Mouse (Mus musculus) limb, embryonic 13.5 days (tissue): Measurements from ENCODE around the gene Ptgir. TPM values are rescaled to one million over a fixed set of nuclear protein-coding genes. Genes with fewer than 3 reads are reported as not detected.

ENCODE experiments used
- ATAC-seq: fragments of 200-750 bp; cut with Nextera tagmentation; 2 replicates; pipeline ENCODE4 v1.8.0; 2017; ENCODE audit warnings: low read depth, moderate number of reproducible peaks, moderate TSS enrichment; ENCODE audit not compliant: low FRiP score
- H3K27ac ChIP-seq: fragments of 300-500 bp; sonication (generic); 2 replicates; pipeline ENCODE4 v1.5.1; 2015; ENCODE audit warnings: inconsistent platforms, mild to moderate bottlenecking, moderate library complexity
- H3K27me3 ChIP-seq: fragments of 300-500 bp; sonication (generic); 2 replicates; pipeline ENCODE4 v1.6.1; 2015; ENCODE audit warnings: mild to moderate bottlenecking, inconsistent platforms
- H3K36me3 ChIP-seq: fragments of 300-500 bp; sonication (generic); 2 replicates; pipeline ENCODE4 v1.6.1; 2015; ENCODE audit warnings: inconsistent platforms, mild to moderate bottlenecking, moderate library complexity
- H3K4me1 ChIP-seq: fragments of 300-500 bp; sonication (generic); 2 replicates; pipeline ENCODE4 v1.6.1; 2015; ENCODE audit warnings: inconsistent platforms
- H3K4me2 ChIP-seq: fragments of 300-500 bp; sonication (generic); replicated peaks from 2 replicates; pipeline ENCODE4 v1.6.1; 2015; ENCODE audit warnings: inconsistent platforms, mild to moderate bottlenecking, moderate library complexity
- H3K4me3 ChIP-seq: fragments of 300-500 bp; sonication (generic); 2 replicates; pipeline ENCODE4 v1.5.1; 2015; ENCODE audit warnings: moderate library complexity, mild to moderate bottlenecking, inconsistent platforms
- H3K9ac ChIP-seq: fragments of 300-500 bp; sonication (generic); 2 replicates; pipeline ENCODE4 v1.6.1; 2015; ENCODE audit warnings: mild to moderate bottlenecking, inconsistent platforms
- H3K9me3 ChIP-seq: fragments of 300-500 bp; sonication (generic); 2 replicates; pipeline ENCODE4 v1.6.1; 2016; ENCODE audit warnings: inconsistent platforms
- WGBS: fragments of 180-500 bp; shearing (Covaris S2); methylation state at CpG from one replicate; pipeline ENCODE4 v1.1.7; 2015; 5-methylcytosine and 5-hydroxymethylcytosine counted together
- polyA plus RNA-seq: library from polyadenylated mRNA; unstranded; fragments of >200 nt; fragmentation: Nextera tagmentation; extraction: Ambion mirVana; gene quantifications from 2 replicates; pipeline ENCODE4 v1.2.1, GENCODE M21; 2015

Gene Ptgir
- polyA plus RNA-seq, 1 experiment from 2014 or later = 2.0 TPM

DNA sequence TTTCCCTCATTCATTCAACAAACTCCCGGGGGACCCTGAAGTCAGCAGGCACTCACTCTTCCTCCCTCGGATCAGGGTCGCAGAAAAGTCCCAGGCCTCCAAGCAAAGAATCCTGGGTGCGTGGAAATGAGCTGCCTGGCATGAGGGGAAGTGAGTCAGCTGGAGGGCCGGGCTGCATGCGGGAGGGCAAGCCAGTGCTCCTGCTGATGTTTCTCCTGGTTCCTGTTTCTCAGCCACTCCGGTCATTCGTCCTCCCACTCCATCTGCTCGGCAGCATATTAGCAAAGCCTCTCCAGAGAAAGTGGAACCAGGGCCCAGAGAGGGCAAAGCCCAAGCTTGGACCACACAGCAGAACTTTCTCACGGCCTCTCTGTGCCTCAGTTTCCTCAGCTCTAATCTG, 3.6 kb downstream of the Ptgir start:
- Histone ChIP-seq H3K9me3 (no peaks in the 10 kb centered on the region), H3K9ac (no peak overlapping the region; the same call in 1 of the 2 replicates), H3K27ac (no peak overlapping the region), H3K4me1 (peaks cover 54% of the 10 kb centered on the region), H3K4me2 (no peak overlapping the region), H3K4me3 (no peak overlapping the region), H3K27me3 (no peaks in the 10 kb centered on the region), H3K36me3 (peaks cover 11% of the 10 kb centered on the region)
- WGBS = 41% methylated on average over 10 of the region's 10 CpGs
- ATAC-seq = no peak

GRCm38 (mm10) chr7:16911904-16912303, 5.6 kb downstream of the Ptgir start:
- WGBS = 87% methylated on average over 3 of the region's 3 CpGs
- peaks cover 30% of the 10 kb centered on the region for H3K36me3 ChIP-seq
- H3K4me3 ChIP-seq = no peak overlapping the region
- ATAC-seq = no peak
- no peak overlapping the region for H3K9ac ChIP-seq
- no peaks in the 10 kb centered on the region for H3K27me3 ChIP-seq
- H3K9me3 ChIP-seq = no peaks in the 10 kb centered on the region
- H3K4me2 ChIP-seq = no peak overlapping the region
- no peak overlapping the region; the same call in 1 of the 2 replicates for H3K27ac ChIP-seq
- peaks cover 36% of the 10 kb centered on the region for H3K4me1 ChIP-seq

DNA sequence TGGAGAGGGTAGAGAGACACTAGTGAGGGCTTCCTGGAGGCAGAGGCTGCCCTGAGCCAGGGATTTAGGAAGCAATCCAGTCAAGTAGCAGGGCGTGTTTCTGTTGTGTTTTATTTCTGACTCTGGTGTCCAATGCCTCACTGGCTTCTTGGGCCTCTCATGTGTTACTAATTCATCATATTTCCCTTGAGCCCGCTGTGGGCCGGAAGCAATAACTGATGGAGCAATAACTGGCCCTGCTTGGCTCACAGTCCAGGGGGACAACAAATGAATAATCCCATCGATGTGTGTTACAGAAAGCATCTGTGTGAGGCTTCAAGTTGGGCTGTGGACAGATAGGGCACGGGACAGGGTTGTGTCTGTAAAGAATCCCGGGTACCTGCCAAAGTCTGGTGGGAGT, 6.1 kb downstream of the Ptgir start:
- no peaks in the 10 kb centered on the region for H3K27me3 ChIP-seq
- peaks cover 34% of the 10 kb centered on the region for H3K4me1 ChIP-seq
- no peak overlapping the region for H3K4me3 ChIP-seq
- H3K27ac ChIP-seq = no peak overlapping the region; the same call in 1 of the 2 replicates
- H3K9me3 ChIP-seq = no peaks in the 10 kb centered on the region
- no peak overlapping the region for H3K9ac ChIP-seq
- H3K4me2 ChIP-seq = no peak overlapping the region
- 50% methylated on average over 6 of the region's 6 CpGs for WGBS
- ATAC-seq = no peak
- peaks cover 35% of the 10 kb centered on the region for H3K36me3 ChIP-seq

- Histone ChIP-seq H3K27me3 (no peaks in the 10 kb centered on the region), H3K9ac (no peak overlapping the region), H3K4me3 (no peak overlapping the region), H3K27ac (no peak overlapping the region), H3K36me3 (peaks cover 50% of the 10 kb centered on the region), H3K9me3 (no peaks in the 10 kb centered on the region), H3K4me1 (peaks cover 27% of the 10 kb centered on the region), H3K4me2 (no peak overlapping the region)
- peak; percentile 66 for ATAC-seq
- 35% methylated on average over 10 of the region's 10 CpGs for WGBS
These were observed 7.6 kb downstream of the Ptgir start for GRCm38 (mm10) chr7:16913806-16914452.

GRCm38 (mm10) chr7:16914453-16915343, 8.4 kb downstream of the Ptgir start:
- peaks cover 26% of the 10 kb centered on the region for H3K4me1 ChIP-seq
- H3K27me3 ChIP-seq = no peaks in the 10 kb centered on the region
- H3K27ac ChIP-seq = no peak overlapping the region
- no peak overlapping the region for H3K4me3 ChIP-seq
- H3K9me3 ChIP-seq = no peaks in the 10 kb centered on the region
- 84% methylated on average over 18 of the region's 18 CpGs for WGBS
- H3K9ac ChIP-seq = no peak overlapping the region
- H3K4me2 ChIP-seq = no peak overlapping the region
- no peak for ATAC-seq
- peaks cover 58% of the 10 kb centered on the region for H3K36me3 ChIP-seq

- no peak overlapping the region for H3K9ac ChIP-seq
- no peak overlapping the region for H3K4me2 ChIP-seq
- no peak for ATAC-seq
- H3K4me3 ChIP-seq = no peak overlapping the region
- no peak overlapping the region for H3K27ac ChIP-seq
- H3K27me3 ChIP-seq = no peaks in the 10 kb centered on the region
- H3K36me3 ChIP-seq = peaks cover 61% of the 10 kb centered on the region
- 90% methylated on average over 32 of the region's 32 CpGs for WGBS
- H3K4me1 ChIP-seq = peaks cover 32% of the 10 kb centered on the region
- no peaks in the 10 kb centered on the region for H3K9me3 ChIP-seq
These were observed 9.4 kb downstream of the Ptgir start for GRCm38 (mm10) chr7:16915461-16916340.

DNA sequence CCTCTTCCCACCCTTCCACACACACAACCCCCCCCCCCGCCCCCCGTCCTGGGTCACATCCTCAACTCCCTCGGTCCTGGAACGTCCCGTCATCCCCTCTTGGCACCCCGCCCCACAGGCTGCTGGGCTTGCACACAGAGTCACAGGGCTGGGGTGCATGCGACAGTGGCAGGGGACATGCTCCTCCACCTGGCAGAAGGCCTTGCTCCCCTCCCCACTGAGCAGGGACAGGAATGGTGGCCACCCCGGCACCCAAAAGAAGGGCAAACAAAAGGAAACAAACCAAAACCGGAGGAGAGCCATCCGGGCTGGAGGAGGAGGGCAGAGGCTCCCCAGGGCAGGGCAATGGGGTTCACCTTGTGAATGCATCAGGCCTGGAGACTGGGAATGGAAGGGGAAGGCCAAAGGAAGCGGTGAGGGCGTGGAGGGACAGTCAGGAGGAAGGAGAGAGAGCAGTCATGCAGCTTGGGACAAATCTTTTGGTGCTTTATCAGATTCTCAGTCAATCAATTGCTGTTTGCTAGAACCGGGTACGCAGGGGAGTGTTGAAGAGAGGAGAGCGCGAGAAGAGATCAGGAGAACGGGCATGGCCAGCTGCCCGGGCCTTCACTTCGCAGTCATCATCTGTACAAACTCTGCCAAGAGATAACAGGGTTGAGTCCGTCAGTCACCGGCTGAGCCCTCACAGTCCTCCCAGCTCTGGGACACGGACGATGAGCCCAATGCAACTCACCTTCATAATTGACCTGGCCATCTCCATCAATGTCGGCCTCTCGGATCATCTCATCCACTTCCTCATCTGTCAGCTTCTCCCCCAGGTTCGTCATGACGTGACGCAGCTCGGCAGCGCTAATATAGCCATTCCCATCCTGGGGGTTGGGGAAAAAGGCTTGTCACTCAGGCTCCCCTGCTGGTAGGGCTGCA, 10.3 kb downstream of the Ptgir start:
- no peak overlapping the region for H3K27ac ChIP-seq
- peaks cover 41% of the 10 kb centered on the region for H3K4me1 ChIP-seq
- no peaks in the 10 kb centered on the region for H3K9me3 ChIP-seq
- no peaks in the 10 kb centered on the region for H3K27me3 ChIP-seq
- H3K36me3 ChIP-seq = peaks cover 61% of the 10 kb centered on the region
- no peak for ATAC-seq
- H3K9ac ChIP-seq = no peak overlapping the region
- no peak overlapping the region for H3K4me3 ChIP-seq
- H3K4me2 ChIP-seq = no peak overlapping the region
- WGBS = 89% methylated on average over 30 of the region's 30 CpGs

DNA sequence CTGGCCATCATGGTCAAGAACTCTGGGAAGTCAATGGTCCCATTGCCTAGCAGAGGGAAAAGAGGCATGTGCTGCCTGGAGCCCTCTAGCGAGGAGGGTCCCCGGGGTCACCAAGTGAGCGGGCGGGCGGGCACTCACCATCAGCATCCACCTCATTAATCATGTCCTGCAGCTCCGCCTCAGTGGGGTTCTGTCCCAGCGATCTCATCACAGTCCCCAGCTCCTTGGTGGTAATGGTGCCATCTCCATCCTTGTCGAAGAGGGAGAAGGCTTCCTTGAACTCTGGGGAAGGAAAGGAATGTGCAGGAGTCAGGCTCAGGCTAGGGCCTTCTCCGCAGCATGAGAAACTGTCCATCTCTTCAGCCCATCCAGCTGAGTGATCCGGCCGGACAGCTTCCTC, 11.2 kb downstream of the Ptgir start:
- H3K4me2 ChIP-seq = no peak overlapping the region
- H3K4me3 ChIP-seq = no peak overlapping the region
- H3K36me3 ChIP-seq = peaks cover 61% of the 10 kb centered on the region
- no peaks in the 10 kb centered on the region for H3K9me3 ChIP-seq
- WGBS = 70% methylated on average over 11 of the region's 11 CpGs
- H3K4me1 ChIP-seq = peaks cover 43% of the 10 kb centered on the region
- no peak overlapping the region for H3K27ac ChIP-seq
- no peak for ATAC-seq
- no peaks in the 10 kb centered on the region for H3K27me3 ChIP-seq
- no peak overlapping the region for H3K9ac ChIP-seq

- H3K4me3 ChIP-seq = no peak overlapping the region
- no peak overlapping the region for H3K27ac ChIP-seq
- H3K9ac ChIP-seq = no peak overlapping the region
- ATAC-seq = no peak
- no peak overlapping the region for H3K4me2 ChIP-seq
- H3K9me3 ChIP-seq = no peaks in the 10 kb centered on the region
- no peaks in the 10 kb centered on the region for H3K27me3 ChIP-seq
- WGBS = 75% methylated on average over 9 of the region's 9 CpGs
- H3K4me1 ChIP-seq = peaks cover 43% of the 10 kb centered on the region
- peaks cover 61% of the 10 kb centered on the region for H3K36me3 ChIP-seq
These were observed 11.7 kb downstream of the Ptgir start for GRCm38 (mm10) chr7:16918014-16918413.

GRCm38 (mm10) chr7:16918670-16919069, 12.4 kb downstream of the Ptgir start:
- 77% methylated on average over 3 of the region's 3 CpGs for WGBS

More at GRCm38 (mm10) chr7:16918670-16919069, 12.4 kb downstream of the Ptgir start:
- Histone ChIP-seq H3K4me1 (peaks cover 40% of the 10 kb centered on the region), H3K36me3 (peaks cover 61% of the 10 kb centered on the region), H3K9me3 (no peaks in the 10 kb centered on the region), H3K4me2 (no peak overlapping the region), H3K9ac (no peak overlapping the region), H3K27ac (no peak overlapping the region), H3K4me3 (no peak overlapping the region), H3K27me3 (no peaks in the 10 kb centered on the region)
- no peak for ATAC-seq
